Mouse (Mus musculus) lung, embryonic 14.5 days (tissue): ENCODE measurements around the gene Pear1. TPM values are rescaled to one million over a fixed set of nuclear protein-coding genes. Genes with fewer than 3 reads are reported as not detected.

ENCODE experiments used
- ATAC-seq: fragments of 200-750 bp; cut with Nextera tagmentation; 2 replicates; pipeline ENCODE4 v1.8.0; 2017; ENCODE audit warnings: mild to moderate bottlenecking, moderate TSS enrichment, moderate library complexity; ENCODE audit not compliant: insufficient read depth
- DNase-seq: peaks from one replicate; pipeline ENCODE4 v3.0.0-alpha.2; 2015
- H3K27ac ChIP-seq: fragments of 300-500 bp; sonication (generic); 2 replicates; pipeline ENCODE4 v1.5.1; 2014; ENCODE audit warnings: low read depth, mild to moderate bottlenecking, moderate library complexity
- H3K27me3 ChIP-seq: fragments of 300-500 bp; sonication (generic); 2 replicates; pipeline ENCODE4 v1.6.1; 2014; ENCODE audit warnings: low read length, control low read depth; ENCODE audit not compliant: insufficient read depth
- H3K36me3 ChIP-seq: fragments of 300-500 bp; sonication (generic); 2 replicates; pipeline ENCODE4 v1.6.1; 2014; ENCODE audit warnings: control low read depth; ENCODE audit not compliant: insufficient read depth
- H3K4me1 ChIP-seq: fragments of 300-500 bp; sonication (generic); 2 replicates; pipeline ENCODE4 v1.6.1; 2014; ENCODE audit warnings: antibody characterized with exemption, control low read depth; ENCODE audit not compliant: insufficient read depth
- H3K4me2 ChIP-seq: fragments of 300-500 bp; sonication (generic); 2 replicates; pipeline ENCODE4 v1.6.1; 2014; ENCODE audit warnings: mild to moderate bottlenecking
- H3K4me3 ChIP-seq: fragments of 300-500 bp; sonication (generic); 2 replicates; pipeline ENCODE4 v1.5.1; 2014; ENCODE audit warnings: low read depth, low read length
- H3K9ac ChIP-seq: fragments of 300-500 bp; sonication (generic); 2 replicates; pipeline ENCODE4 v1.6.1; 2014
- H3K9me3 ChIP-seq: fragments of 300-500 bp; sonication (generic); 2 replicates; pipeline ENCODE4 v1.6.1; 2016; ENCODE audit warnings: low read depth, low read length, control low read depth
- CTCF ChIP-seq: IDR thresholded peaks from 2 replicates; pipeline ENCODE4 v1.5.1; 2016; ENCODE audit warnings: antibody characterized with exemption, low read depth
- WGBS: fragments of 180-500 bp; shearing (Covaris S2); extraction: QIAGEN DNeasy Blood & Tissue Kit; methylation state at CpG from one replicate; pipeline ENCODE4 v1.1.7; 2014; 5-methylcytosine and 5-hydroxymethylcytosine counted together
- polyA plus RNA-seq: library from polyadenylated mRNA; unstranded; fragments of >200 nt; fragmentation: Nextera tagmentation; extraction: Ambion mirVana; gene quantifications from 2 replicates; pipeline ENCODE4 v1.2.1, GENCODE M21; 2014

The Pear1 gene
- polyA plus RNA-seq, 1 experiment from 2014 or later, result 30.2 TPM

GRCm38 (mm10) chr3:87795336-87796277 lies 28.5 kb downstream of the Pear1 start:
- Histone ChIP-seq H3K36me3 (no peaks in the 10 kb centered on the region), H3K9me3 (no peaks in the 10 kb centered on the region), H3K4me1 (no peaks in the 10 kb centered on the region; the same call in 1 of the 2 replicates), H3K4me3 (peak overlapping the region; percentile 29), H3K9ac (no peak overlapping the region), H3K27ac (no peak overlapping the region), H3K27me3 (peaks cover 85% of the 10 kb centered on the region), H3K4me2 (peak overlapping the region; percentile 53)
- peak; percentile 84 for DNase-seq
- peak; percentile 75 for TF ChIP-seq CTCF
- 13% methylated on average over 33 of the region's 33 CpGs for WGBS
- ATAC-seq, result no peak; the same call in 1 of the 2 replicates

DNA sequence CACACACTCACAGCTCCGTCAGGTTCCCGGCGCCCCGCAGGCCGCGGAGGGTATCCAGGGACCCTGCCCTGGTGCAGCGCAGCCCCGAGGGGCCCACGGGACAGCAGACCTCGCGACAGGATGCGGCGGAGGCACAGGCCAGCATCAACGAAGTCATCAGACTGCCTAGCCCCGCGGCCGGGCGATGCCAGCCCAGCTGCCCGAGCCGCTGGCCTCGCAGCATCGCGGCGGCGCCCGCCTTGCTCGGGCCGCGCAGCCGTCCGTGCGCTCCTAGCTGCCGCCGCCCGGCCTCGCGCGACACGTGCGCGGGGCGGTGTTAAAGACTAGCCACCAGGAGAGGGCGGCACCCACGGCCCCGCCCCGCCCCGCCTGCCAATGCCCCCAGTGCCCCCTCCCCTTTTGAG lies 29.2 kb downstream of the Pear1 start, which contains the start of gene Ntrk1:
Ntrk1 (minus strand) TSS at position 241 of the 404 bp plus-strand sequence.
- H3K4me3 ChIP-seq, result peak within 1 kb of the TSS; percentile 29
- H3K27ac ChIP-seq, result no peak within 1 kb of the TSS
- peak; percentile 40 for DNase-seq
- TF ChIP-seq CTCF, result no peak
- H3K36me3 ChIP-seq, result no peaks in the 10 kb centered on the region
- peak within 1 kb of the TSS; percentile 53 for H3K4me2 ChIP-seq
- under 1% methylated on average over 47 of the region's 47 CpGs for WGBS
- peak; percentile 26; the same call in 1 of the 2 replicates for ATAC-seq
- no peaks in the 10 kb centered on the region for H3K9me3 ChIP-seq
- H3K9ac ChIP-seq, result no peak within 1 kb of the TSS
- H3K4me1 ChIP-seq, result no peaks in the 10 kb centered on the region; the same call in 1 of the 2 replicates
- H3K27me3 ChIP-seq, result peaks cover 80% of the 10 kb centered on the region

DNA sequence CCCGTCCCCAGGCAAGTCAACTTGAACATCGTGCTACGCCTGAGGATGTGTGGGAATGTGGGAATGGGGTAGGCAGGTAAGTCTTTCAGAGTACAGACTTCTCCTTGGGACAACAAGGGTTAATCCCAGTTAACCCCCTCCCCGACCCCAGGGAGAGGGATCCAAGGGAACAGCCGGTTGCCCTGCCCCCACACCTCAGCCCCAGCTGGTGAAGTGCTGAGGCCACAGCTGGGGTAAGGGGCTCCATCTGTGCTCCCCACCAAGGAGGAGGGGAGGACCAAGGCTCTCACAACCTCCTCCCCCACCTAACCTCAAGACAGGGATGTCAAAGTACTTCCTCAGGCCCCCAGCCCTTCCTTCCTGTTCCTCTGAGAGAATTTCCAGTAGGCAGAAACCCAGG lies 34.3 kb downstream of the Pear1 start:
- H3K27ac ChIP-seq, result no peak overlapping the region
- H3K9me3 ChIP-seq, result no peaks in the 10 kb centered on the region
- TF ChIP-seq CTCF, result no peak
- peaks cover 7% of the 10 kb centered on the region for H3K4me1 ChIP-seq
- WGBS, result 26% methylated on average over 5 of the region's 5 CpGs
- DNase-seq (no peak), ATAC-seq (no peak)
- H3K36me3 ChIP-seq, result no peaks in the 10 kb centered on the region
- H3K4me3 ChIP-seq, result no peak overlapping the region
- H3K9ac ChIP-seq, result no peak overlapping the region
- no peak overlapping the region for H3K4me2 ChIP-seq
- peaks cover 38% of the 10 kb centered on the region for H3K27me3 ChIP-seq

DNA sequence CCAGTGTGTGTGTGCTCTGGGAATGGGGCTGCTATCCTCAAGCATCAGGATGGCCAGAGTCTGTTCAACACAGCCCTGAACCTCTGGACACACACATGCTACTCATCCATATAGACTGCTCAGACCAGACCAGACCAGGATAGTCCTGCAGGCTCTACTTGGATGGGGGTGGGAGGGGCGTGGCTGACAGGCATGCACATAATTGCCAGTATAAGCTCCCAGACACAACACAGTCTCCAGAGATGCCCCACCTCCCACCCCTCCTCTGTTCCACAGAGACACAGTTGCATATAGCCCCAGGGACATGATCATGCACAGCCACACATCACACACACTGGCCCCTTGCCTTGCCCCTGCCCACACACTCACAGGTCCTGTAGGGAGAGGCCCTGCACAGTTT lies 34.9 kb downstream of the Pear1 start:
- Histone ChIP-seq H3K9me3 (no peaks in the 10 kb centered on the region), H3K36me3 (no peaks in the 10 kb centered on the region), H3K27me3 (peaks cover 33% of the 10 kb centered on the region), H3K9ac (no peak overlapping the region), H3K4me1 (peaks cover 7% of the 10 kb centered on the region; the same call in 1 of the 2 replicates), H3K4me3 (no peak overlapping the region), H3K27ac (no peak overlapping the region), H3K4me2 (no peak overlapping the region)
- no peak for TF ChIP-seq CTCF
- 41% methylated on average over 1 of the region's 1 CpGs for WGBS
- DNase-seq (no peak), ATAC-seq (no peak)

DNA sequence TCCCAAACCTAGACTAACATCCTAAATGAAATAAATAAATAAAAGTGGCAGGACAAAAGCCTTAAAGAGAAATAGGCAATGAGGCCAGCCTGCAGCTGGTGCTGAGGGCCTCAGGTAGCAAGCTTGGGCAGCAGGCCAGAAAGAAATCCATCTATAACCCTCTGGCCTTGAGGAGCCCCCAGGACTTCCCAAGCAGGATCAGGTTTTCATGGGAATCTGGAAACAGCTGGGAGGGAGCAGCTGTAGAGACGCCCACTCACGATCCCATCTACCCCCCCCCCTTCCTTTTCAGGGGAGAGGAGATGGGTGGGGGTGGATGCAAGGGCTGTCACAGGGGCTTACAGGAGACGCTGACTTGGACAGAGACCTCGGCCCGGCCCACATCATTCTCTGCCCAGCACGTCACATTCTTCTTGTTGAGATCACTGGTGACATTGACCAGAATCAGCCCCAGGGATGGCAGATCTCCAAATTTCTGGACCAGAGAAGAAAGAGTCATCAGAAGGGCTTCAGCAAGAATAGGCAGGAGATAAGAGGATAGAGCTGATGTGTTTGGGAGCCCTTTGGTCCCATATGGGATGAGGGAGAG lies 38.4 kb downstream of the Pear1 start:
- Histone ChIP-seq H3K4me3 (no peak overlapping the region), H3K4me1 (peaks cover 7% of the 10 kb centered on the region; the same call in 1 of the 2 replicates), H3K9ac (no peak overlapping the region), H3K4me2 (no peak overlapping the region), H3K27me3 (0 out of 2 replicates have a peak, but pooled peaks cover under 1% of the 10 kb centered on the region), H3K27ac (no peak overlapping the region), H3K9me3 (no peaks in the 10 kb centered on the region), H3K36me3 (no peaks in the 10 kb centered on the region)
- no peak for ATAC-seq
- TF ChIP-seq CTCF, result no peak
- WGBS, result 24% methylated on average over 6 of the region's 6 CpGs
- peak; percentile 48 for DNase-seq

DNA sequence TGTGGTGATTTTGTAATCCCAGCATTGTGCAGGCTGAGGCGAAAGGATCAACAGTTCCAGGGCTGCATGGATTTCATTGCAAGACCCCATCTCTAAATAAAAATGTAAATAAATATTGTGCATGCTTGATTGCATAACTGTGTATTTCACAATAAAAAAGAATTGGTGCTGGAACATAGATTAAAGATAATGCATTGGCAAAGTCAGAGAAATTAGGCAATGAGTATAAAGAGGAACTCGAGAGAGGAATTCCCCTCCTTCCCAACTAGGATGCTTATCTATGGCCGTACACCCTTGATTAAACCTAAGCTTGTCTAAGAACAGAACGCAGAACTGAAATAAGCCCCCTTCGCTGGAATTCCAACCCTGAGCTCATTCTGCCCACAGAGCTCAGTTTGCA lies 39.0 kb downstream of the Pear1 start:
- DNase-seq, result no peak
- TF ChIP-seq CTCF, result no peak
- WGBS, result 61% methylated on average over 5 of the region's 5 CpGs
- ATAC-seq, result no peak
- H3K4me3 ChIP-seq, result no peak overlapping the region
- no peak overlapping the region for H3K27ac ChIP-seq
- H3K4me2 ChIP-seq, result no peak overlapping the region
- peaks cover 7% of the 10 kb centered on the region; the same call in 1 of the 2 replicates for H3K4me1 ChIP-seq
- H3K27me3 ChIP-seq, result no peaks in the 10 kb centered on the region
- no peaks in the 10 kb centered on the region for H3K9me3 ChIP-seq
- H3K36me3 ChIP-seq, result no peaks in the 10 kb centered on the region
- H3K9ac ChIP-seq, result no peak overlapping the region
